Comparison of ENCODE assay signal across 9 mouse cellular contexts in the genomic region with DNA sequence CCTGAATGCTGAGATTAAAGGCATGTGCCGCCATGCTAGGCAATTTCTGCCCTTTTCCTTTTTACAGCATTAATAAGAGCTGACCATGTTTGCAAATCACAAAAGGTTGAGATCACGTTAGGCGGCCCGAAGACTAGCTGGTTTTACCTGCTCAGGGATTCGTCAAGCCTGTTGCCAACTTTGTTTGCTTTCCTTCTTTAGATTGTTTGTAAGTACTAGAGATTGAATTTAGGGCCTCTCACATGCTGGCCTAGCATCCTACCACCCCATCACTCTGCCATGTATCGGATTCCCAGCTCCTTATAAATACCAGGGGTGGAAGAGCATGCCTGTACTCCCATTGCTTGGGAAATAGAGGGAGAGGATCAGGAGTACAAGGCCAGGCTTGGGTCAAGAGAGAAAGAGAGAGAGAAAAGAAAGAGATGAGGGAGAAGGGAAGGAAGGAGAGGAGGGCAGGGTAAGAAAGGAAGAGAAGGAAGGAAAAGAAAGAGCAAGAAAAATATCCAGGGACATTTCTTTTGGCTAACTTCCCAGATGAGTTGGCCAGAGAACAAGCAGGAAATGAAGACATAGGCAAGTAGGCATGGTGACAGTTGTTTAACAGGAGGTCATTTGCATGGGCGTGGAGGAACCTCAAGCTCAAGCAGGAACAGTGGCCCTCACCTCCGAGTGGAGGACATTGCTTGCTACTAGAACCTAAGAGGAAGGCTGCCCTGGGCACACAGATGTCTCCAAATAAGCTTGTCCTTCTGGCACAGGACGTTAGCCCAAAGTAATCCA. TPM values are rescaled to one million over a fixed set of nuclear protein-coding genes. Genes with fewer than 3 reads are reported as not detected.
DNase-seq lines count a peak whose midpoint lies in the region; ATAC-seq and TF ChIP-seq lines count a peak whose summit lies in the region.
"Had no signal": no experiment of that assay in that cellular context is flagged by ENCODE, and none has a peak within 500 bp of the region (broad histone marks: within the 10 kb centered on the region; RNA-seq: fewer than 3 reads in every experiment).

No protein-coding gene starts in this region.

- H3K4me3 ChIP-seq in liver, embryonic 15.5 days (replicated peaks), result no peak overlapping the region
- H3K4me3 ChIP-seq in liver, embryonic 11.5 days (ENCODE audit: low read depth, low read length), result no peak overlapping the region
- H3K4me3 ChIP-seq in lung, adult 2 months (replicated peaks; ENCODE audit: extremely low read depth, low read depth, low read length), result no peak overlapping the region
- H3K4me3 ChIP-seq in stomach, embryonic 16.5 days (replicated peaks; ENCODE audit: low read length), result no peak overlapping the region
- H3K4me3 ChIP-seq in neural tube, embryonic 15.5 days (replicated peaks), result no peak overlapping the region
- H3K4me3 ChIP-seq in hindbrain, embryonic 16.5 days (ENCODE audit: low read length), result no peak overlapping the region

- no peaks in the 10 kb centered on the region for H3K36me3 ChIP-seq in liver, embryonic 15.5 days (replicated peaks)
- no peaks in the 10 kb centered on the region; the same call in 1 of the 2 replicates for H3K36me3 ChIP-seq in liver, embryonic 11.5 days (ENCODE audit: control insufficient read depth, insufficient read depth, low read length)
- no peaks in the 10 kb centered on the region for H3K36me3 ChIP-seq in stomach, embryonic 16.5 days (ENCODE audit: control insufficient read depth, insufficient read depth, low read length)
- no peaks in the 10 kb centered on the region for H3K36me3 ChIP-seq in neural tube, embryonic 15.5 days
- H3K36me3 ChIP-seq in hindbrain, embryonic 16.5 days (ENCODE audit: control insufficient read depth, insufficient read depth, low read length), result no peaks in the 10 kb centered on the region

- no peaks in the 10 kb centered on the region for H3K27me3 ChIP-seq in liver, embryonic 15.5 days
- H3K27me3 ChIP-seq in liver, embryonic 11.5 days (replicated peaks; ENCODE audit: control insufficient read depth, insufficient read depth, low read length), result no peaks in the 10 kb centered on the region
- no peaks in the 10 kb centered on the region for H3K27me3 ChIP-seq in stomach, embryonic 16.5 days (ENCODE audit: control insufficient read depth, insufficient read depth, low read length)
- no peaks in the 10 kb centered on the region for H3K27me3 ChIP-seq in neural tube, embryonic 15.5 days (replicated peaks)
- H3K27me3 ChIP-seq in hindbrain, embryonic 16.5 days (replicated peaks; ENCODE audit: control insufficient read depth, insufficient read depth, low read length), result no peaks in the 10 kb centered on the region

- 0 out of 2 replicates have a peak overlapping the region, but pooled peaks have one; percentile 19 for H3K27ac ChIP-seq in liver, embryonic 15.5 days (replicated peaks)
- H3K27ac ChIP-seq in liver, embryonic 11.5 days (ENCODE audit: low read depth, low read length), result no peak overlapping the region
- peak overlapping the region; percentile 82 for H3K27ac ChIP-seq in stomach, embryonic 16.5 days (ENCODE audit: low read length)
- no peak overlapping the region for H3K27ac ChIP-seq in neural tube, embryonic 15.5 days (replicated peaks)
- H3K27ac ChIP-seq in hindbrain, embryonic 16.5 days (ENCODE audit: low read depth, low read length), result no peak overlapping the region
- H3K27ac ChIP-seq: liver, embryonic 14.5 days had no signal

- TF ChIP-seq POLR2A in lung, adult 2 months (IDR thresholded peaks at IDR 0.05; ENCODE audit: borderline replicate concordance, extremely low read depth, low read depth, low read length), result peak; percentile 40; the same call in 1 of the 2 replicates

- TF ChIP-seq CTCF in lung, adult 2 months (IDR thresholded peaks at IDR 0.05; ENCODE audit: insufficient read depth, low read length), result no peak

- no peak overlapping the region for H3K4me2 ChIP-seq in liver, embryonic 15.5 days
- H3K4me2 ChIP-seq in liver, embryonic 11.5 days, result no peak overlapping the region
- H3K4me2 ChIP-seq in stomach, embryonic 16.5 days (ENCODE audit: low read depth, low read length), result no peak overlapping the region
- no peak overlapping the region for H3K4me2 ChIP-seq in neural tube, embryonic 15.5 days
- no peak overlapping the region for H3K4me2 ChIP-seq in hindbrain, embryonic 16.5 days (ENCODE audit: low read length)

- ATAC-seq in liver, embryonic 15.5 days (ENCODE audit: insufficient read depth), result no peak
- ATAC-seq in liver, embryonic 11.5 days (replicated peaks; ENCODE audit: low FRiP score), result no peak
- no peak for ATAC-seq in stomach, embryonic 16.5 days (ENCODE audit: insufficient read depth, low FRiP score)
- ATAC-seq in neural tube, embryonic 15.5 days (ENCODE audit: low FRiP score), result no peak
- ATAC-seq in hindbrain, embryonic 16.5 days, result no peak

- H3K4me1 ChIP-seq in liver, embryonic 15.5 days (replicated peaks), result no peaks in the 10 kb centered on the region
- no peaks in the 10 kb centered on the region for H3K4me1 ChIP-seq in liver, embryonic 11.5 days (replicated peaks; ENCODE audit: control insufficient read depth, insufficient read depth, low read length)
- H3K4me1 ChIP-seq in lung, adult 2 months (ENCODE audit: control insufficient read depth, insufficient read depth, low read length), result peaks cover 21% of the 10 kb centered on the region
- H3K4me1 ChIP-seq in stomach, embryonic 16.5 days (ENCODE audit: control insufficient read depth, insufficient read depth, low read length), result peaks cover 7% of the 10 kb centered on the region
- H3K4me1 ChIP-seq in neural tube, embryonic 15.5 days, result no peaks in the 10 kb centered on the region
- H3K4me1 ChIP-seq in hindbrain, embryonic 16.5 days (ENCODE audit: control insufficient read depth, insufficient read depth, low read depth, low read length), result no peaks in the 10 kb centered on the region

- WGBS in liver, embryonic 15.5 days (ENCODE audit: insufficient replicate concordance), result 59% methylated on average over 9 of the region's 9 CpGs
- 68% methylated on average over 9 of the region's 9 CpGs for WGBS in liver, embryonic 11.5 days
- WGBS in lung, adult 2 months, result 36% methylated on average over 9 of the region's 9 CpGs
- 60% methylated on average over 9 of the region's 9 CpGs for WGBS in stomach, embryonic 16.5 days
- 82% methylated on average over 9 of the region's 9 CpGs for WGBS in neural tube, embryonic 15.5 days
- WGBS in hindbrain, embryonic 16.5 days, result 76% methylated on average over 9 of the region's 9 CpGs

- peak; percentile 35 for DNase-seq in adrenal gland, adult 2 months
- DNase-seq in adrenal gland, adult 18-20 months (ENCODE audit: low spot score in 2 of 2), result no peak
- no peak for DNase-seq in liver, embryonic 11.5 days (ENCODE audit: low spot score)
- DNase-seq in lung, adult 2 months, result no peak

- H3K9ac ChIP-seq in liver, embryonic 15.5 days, result no peak overlapping the region
- no peak overlapping the region for H3K9ac ChIP-seq in liver, embryonic 11.5 days (ENCODE audit: low read depth, low read length)
- H3K9ac ChIP-seq in stomach, embryonic 16.5 days (ENCODE audit: low read length), result no peak overlapping the region
- no peak overlapping the region for H3K9ac ChIP-seq in neural tube, embryonic 15.5 days (replicated peaks)
- no peak overlapping the region for H3K9ac ChIP-seq in hindbrain, embryonic 16.5 days (ENCODE audit: low read depth, low read length)
- H3K9ac ChIP-seq: liver, embryonic 14.5 days had no signal

- no peaks in the 10 kb centered on the region for H3K9me3 ChIP-seq in liver, embryonic 15.5 days (replicated peaks)
- H3K9me3 ChIP-seq in liver, embryonic 11.5 days (ENCODE audit: control insufficient read depth, low read length), result no peaks in the 10 kb centered on the region
- H3K9me3 ChIP-seq in stomach, embryonic 16.5 days (replicated peaks; ENCODE audit: control insufficient read depth, low read length), result no peaks in the 10 kb centered on the region
- H3K9me3 ChIP-seq in neural tube, embryonic 15.5 days (replicated peaks), result no peaks in the 10 kb centered on the region
- no peaks in the 10 kb centered on the region for H3K9me3 ChIP-seq in hindbrain, embryonic 16.5 days (ENCODE audit: control insufficient read depth, low read length)

RNA-seq across cellular contexts. Expression of gene Ypel2, which starts 32.8 kb away (rescaled TPM):
- total RNA-seq in adrenal gland, adult 2 months (2021), result 10 to 100 TPM; 21.6 to 32.2 TPM
- polyA plus RNA-seq in adrenal gland, adult 2 months (2012; rRNA removed), result 13.1 and 16.2 TPM in 2 replicates
- total RNA-seq in adrenal gland, adult 18-20 months (2021), result 10 to 100 TPM; 12.8 to 31.2 TPM
- polyA plus RNA-seq in liver, embryonic 15.5 days (2015; fragmentation: Nextera tagmentation; extraction: Ambion mirVana), result 1.5 and 1.7 TPM in 2 replicates
- 2.9 and 3.1 TPM in 2 replicates for polyA plus RNA-seq in liver, embryonic 11.5 days (2014; fragmentation: Nextera tagmentation; extraction: Ambion mirVana)
- 5.9 and 9.7 TPM in 2 replicates for polyA plus RNA-seq in lung, adult 2 months (2012; rRNA removed)
- 7.7 and 8.1 TPM in 2 replicates for polyA plus RNA-seq in stomach, embryonic 16.5 days (2015; fragmentation: Nextera tagmentation; extraction: Ambion mirVana)
- polyA plus RNA-seq in neural tube, embryonic 15.5 days (2015; fragmentation: Nextera tagmentation; extraction: Ambion mirVana), result 3.4 and 4.1 TPM in 2 replicates
- 4.0 and 4.1 TPM in 2 replicates for polyA plus RNA-seq in hindbrain, embryonic 16.5 days (2015; fragmentation: Nextera tagmentation; extraction: Ambion mirVana)

RNA-seq across cellular contexts. Expression of gene Gdpd1, which starts 47.6 kb away (rescaled TPM):
- total RNA-seq in adrenal gland, adult 2 months (2021), result 1 to 10 TPM; 3.1 to 6.4 TPM
- 0.95 and 1.1 TPM in 2 replicates for polyA plus RNA-seq in adrenal gland, adult 2 months (2012; rRNA removed)
- 1 to 10 TPM; 3.7 to 6.3 TPM for total RNA-seq in adrenal gland, adult 18-20 months (2021)
- polyA plus RNA-seq in liver, embryonic 15.5 days (2015; fragmentation: Nextera tagmentation; extraction: Ambion mirVana), result 4.7 and 5.0 TPM in 2 replicates
- 12.0 and 12.5 TPM in 2 replicates for polyA plus RNA-seq in liver, embryonic 11.5 days (2014; fragmentation: Nextera tagmentation; extraction: Ambion mirVana)
- 11.7 and 13.8 TPM in 2 replicates for polyA plus RNA-seq in lung, adult 2 months (2012; rRNA removed)
- polyA plus RNA-seq in stomach, embryonic 16.5 days (2015; fragmentation: Nextera tagmentation; extraction: Ambion mirVana), result 34.9 and 41.5 TPM in 2 replicates
- polyA plus RNA-seq in neural tube, embryonic 15.5 days (2015; fragmentation: Nextera tagmentation; extraction: Ambion mirVana), result 131 and 160 TPM in 2 replicates
- 165 and 167 TPM in 2 replicates for polyA plus RNA-seq in hindbrain, embryonic 16.5 days (2015; fragmentation: Nextera tagmentation; extraction: Ambion mirVana)

Comparison
In these comparisons a context has a peak if more than half of its experiments do, and no peak if none do; other contexts are left out.
1. H3K27ac ChIP-seq: peak in liver, embryonic 15.5 days (single experiment) and stomach, embryonic 16.5 days (single experiment); none in liver, embryonic 11.5 days (single experiment), neural tube, embryonic 15.5 days (single experiment) and hindbrain, embryonic 16.5 days (single experiment).